Mouse (Mus musculus): ENCODE data around the gene Rhod.
A peak's percentile ranks its signal among the peaks of the same experiment; 100 is the strongest.
"Not testable (repeated sequence)": the region's sequence is repeated elsewhere in the genome, so short reads cannot be mapped to it uniquely, and the experiment has no call there.

The Rhod gene

DNA sequence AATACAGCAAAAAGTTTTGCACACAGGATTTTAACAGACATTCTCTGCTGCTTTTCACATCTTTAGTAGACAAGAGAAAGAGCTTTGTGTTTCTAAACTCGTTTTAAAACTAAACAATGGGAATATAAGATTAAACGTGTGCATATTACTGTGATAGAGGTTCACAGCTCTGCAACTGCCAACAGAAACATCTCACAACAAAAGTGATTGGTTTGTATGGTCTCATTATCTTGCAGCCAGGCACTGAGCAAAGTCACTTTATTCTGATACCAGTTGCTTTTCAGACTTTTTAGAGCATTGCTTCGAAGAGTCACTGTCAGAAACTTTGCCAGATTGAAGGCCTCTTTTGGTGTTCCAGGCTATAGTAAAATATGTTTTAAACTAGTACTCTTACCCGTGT, 40.3 kb downstream of the Rhod start:
- DNase-seq, result no peak

DNA sequence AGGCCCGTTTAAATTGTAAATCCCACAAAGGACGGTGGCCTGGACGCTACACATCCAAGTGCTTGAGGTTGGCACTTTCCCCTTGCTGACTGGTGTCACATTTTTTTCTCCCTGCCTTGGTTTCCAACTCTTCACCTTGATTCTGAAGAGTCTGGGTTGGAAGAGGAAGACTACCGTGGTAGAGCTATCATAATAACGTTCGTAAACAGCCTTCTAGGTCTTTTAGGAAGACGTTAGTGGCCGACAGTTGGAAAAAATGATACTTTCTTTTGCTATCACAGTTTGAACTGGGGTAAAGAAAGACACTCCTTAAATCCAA, 40.6 kb downstream of the Rhod start:
- DNase-seq, result no peak

DNA sequence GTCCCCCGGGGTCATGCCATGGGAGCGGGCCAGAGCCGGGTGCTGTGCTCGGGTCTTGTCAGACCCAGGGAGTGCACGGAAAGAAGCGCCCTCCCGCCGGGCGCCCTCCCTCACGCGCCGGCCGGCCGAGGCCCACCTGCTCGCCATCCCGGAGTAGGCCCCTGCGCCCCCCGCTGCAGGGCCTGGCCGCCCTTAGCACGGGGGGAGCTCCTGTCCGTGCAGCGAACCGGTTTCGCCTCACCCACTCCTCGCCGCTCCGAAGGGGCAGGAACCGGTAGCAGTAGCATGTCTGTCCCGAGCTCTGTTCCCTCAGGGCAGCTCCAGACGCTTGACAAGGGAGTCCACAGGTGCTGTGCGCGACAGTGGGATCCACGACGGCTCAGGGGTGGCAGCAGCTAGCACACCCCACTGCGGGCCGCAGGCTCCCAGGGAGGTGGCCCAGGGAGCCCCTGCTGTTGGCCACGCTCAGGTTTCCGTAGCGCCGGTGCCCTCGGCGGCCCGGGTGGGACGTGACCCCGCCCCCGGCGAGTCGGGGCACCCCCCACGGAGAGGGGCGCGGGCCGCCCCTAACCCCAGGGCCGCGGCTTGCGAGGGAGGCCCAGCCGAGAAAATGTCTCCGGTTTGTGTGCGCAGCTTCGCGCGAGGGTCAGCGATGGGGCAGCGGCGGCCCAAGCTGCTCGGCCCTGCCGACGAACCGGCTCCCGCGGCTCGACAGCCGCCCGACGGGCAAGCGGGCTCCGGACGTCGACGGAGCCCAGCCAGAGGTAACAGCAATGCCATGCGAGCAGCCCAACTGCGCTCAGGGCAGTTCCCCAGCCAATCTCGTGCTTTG, 41.2 kb downstream of the Rhod start, which contains the start of gene Kdm2a:
Kdm2a (minus strand) TSS at position 488 of the 832 bp plus-strand sequence.
- peak; percentile 70 for DNase-seq

DNA sequence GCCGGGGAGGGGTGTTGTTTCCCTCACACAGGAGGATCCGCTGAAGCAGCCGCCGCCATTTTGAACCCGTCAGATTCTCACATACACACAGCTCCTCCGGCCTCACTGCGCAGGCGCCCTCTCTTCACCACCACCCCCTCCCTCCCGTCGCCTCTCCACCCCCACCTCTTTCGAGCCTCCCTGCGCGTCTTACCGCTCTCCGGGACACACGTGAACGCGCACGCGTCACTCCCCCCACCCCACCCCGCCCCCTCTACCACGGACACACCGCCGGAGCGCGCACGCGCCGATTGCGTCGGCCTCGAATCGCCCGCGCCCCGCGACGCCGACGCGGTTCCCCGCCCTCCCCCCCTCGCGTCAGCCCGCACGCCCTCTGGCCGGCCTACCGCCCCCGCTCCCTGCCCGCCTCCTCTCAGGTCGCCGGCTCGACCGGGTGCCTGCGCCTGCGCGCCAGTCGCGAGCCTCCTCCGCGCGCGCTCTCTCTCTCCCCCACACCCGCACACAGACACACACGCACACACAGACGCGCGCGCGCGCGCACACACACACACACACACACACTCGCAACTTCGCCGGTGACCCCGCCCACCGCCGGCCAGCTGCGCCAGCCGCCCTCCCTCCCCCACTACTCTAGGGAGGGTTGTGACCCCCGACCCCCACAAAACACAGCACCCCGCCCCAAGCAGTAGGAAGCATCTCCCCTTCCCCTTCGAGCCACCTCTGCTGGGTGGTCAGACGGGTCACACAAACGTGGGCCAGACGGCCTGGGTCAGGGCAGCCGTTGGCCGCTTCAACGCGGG, 42.0 kb downstream of the Rhod start:
- peak; percentile 98 for DNase-seq

DNA sequence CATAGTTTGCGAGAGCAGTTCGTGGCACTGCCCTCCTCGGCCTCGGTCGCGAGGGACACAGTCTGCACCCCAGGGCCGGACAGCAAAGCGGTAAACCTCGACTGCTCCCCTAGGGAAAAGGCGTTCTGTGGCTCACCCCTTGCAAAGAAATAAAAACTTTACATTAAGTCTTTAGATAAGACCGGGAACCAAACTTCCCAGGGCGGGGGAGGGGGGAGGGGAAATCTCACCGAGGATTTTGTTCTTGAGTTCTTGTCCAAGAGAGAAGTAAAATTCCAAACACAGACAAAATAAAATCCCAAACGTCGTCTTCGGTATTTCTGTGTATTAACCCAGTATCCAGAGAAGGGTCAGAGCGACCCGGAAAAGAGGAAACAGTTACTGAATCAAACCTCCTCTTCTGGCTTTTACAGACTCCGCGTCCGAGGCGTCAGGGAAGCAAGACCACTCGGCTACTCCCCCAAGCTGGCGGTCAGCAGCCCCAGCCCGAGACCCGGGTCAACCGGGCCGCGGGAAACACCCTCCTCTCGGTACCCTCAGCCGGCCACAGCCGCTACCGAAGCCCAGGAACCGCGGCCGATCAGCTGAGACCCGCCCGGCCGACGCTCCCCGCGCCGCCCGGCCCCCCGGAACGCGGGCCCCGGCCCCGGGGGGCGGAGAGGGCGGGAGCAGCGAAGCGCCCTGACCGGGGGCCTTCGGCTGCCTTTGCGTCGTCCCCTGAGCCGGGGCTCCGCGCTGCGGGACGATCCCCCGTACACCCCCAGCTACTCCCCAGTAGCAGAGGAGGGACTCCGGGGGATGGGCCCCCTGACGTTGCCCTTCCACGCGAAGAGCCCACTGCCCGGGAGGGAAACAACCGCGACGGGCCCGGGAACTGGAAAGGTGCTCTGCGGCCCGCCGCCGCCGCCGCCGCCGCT, 42.9 kb downstream of the Rhod start:
- DNase-seq, result peak; percentile 61

DNA sequence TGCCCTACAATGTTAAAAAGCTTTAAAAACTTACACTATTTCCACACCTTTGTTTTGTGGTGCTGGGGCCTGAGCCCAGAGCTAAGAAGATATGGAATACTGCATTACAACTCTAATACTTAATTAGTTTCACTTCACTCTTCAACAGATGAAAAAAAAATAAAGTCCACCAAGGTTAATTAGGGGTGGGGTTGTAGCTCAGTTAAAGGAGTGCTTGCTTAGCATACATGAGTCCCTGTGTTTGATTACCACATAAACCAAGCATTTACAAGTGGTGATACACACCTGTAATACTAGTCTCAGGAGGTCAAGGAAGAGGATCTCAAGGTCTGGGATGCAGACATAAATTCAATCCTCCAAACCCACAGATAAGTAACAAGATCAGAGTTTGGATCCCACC, 52.0 kb downstream of the Rhod start:
- no peak for DNase-seq

DNA sequence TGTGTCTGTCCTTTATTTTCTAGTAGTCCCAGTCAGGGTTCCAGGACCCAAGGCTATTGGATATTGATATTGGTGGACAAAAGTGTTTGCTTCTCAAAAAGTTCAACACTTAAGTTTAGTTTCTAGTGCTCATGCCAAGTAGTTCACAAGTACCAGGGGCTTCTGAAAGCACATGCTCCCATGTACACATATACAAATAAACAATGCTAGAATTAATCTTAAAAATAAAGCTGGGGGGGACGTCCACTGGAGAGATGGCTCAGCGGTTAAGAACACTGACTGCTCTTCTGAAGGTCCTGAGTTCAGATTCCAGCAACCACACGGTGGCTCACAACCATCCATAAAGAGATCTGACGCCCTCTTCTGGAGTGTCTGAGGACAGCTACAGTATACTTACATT, 54.2 kb downstream of the Rhod start:
- DNase-seq, result no peak

DNA sequence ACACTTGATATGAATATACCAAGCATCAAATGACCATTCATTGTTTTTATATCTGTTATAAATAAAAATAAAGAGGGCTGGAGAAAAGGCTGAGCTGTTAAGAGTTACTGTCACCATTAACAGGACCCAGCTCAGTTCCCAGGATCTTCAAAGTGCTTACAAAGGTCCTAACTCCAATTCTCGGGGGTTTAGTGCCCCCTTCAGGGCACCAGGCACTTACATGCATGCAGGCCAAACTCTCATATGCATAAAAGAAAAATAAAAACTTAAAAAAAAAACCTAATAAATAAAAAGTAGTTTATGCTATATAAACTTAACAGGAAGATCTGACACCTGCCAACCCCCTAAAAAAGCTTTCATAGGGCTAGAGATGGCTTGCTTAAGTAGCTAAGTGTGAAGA, 54.9 kb downstream of the Rhod start:
- DNase-seq, result peak; percentile 23

DNA sequence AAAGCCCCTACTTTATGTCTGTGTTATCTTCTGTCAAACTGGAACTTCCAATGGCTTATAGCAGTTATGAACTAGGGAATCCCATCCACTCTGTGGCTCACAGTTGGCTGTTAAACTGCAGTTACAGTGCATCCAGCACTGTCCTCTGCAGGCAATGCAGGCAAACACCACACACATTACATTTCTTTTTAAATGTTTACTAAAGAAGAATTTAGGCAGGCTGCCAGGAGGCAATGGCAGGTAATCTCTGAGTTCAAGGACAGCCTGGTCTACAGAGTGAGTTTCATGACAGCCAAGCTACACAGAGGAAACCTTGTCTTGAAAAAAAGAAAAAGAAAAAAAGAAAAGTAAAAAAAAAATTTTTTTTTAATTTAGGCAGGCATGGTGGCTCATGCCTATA, 55.9 kb downstream of the Rhod start:
- no peak for DNase-seq

DNA sequence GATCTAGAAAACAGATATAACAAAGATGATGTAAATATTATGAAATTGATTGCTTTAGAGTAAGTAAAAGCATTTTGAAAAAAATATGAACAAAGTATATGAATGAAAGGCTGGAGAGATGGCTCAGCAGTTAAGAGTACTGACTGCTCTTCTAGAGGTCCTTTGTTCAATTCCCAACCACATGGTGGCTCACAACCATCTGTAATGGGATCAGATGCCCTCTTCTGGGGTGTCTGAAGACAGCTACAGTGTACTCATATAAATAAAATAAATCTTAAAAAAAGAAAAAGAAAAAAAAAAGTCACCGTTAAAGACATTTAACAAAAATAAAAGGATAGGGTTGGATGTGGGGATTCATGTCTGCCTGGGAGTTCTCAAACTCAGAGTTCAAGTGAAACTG, 56.9 kb downstream of the Rhod start:
- DNase-seq, result not testable (repeated sequence)
